Mouse (Mus musculus) neural tube, embryonic 11.5 days (tissue): ENCODE data around the gene Gldc. TPM values are rescaled to one million over a fixed set of nuclear protein-coding genes. Genes with fewer than 3 reads are reported as not detected.

Experiments
- ATAC-seq: fragments of 200-750 bp; cut with Nextera tagmentation; 2 replicates; pipeline ENCODE4 v1.8.0; 2017; ENCODE audit warnings: moderate number of reproducible peaks, mild to moderate bottlenecking, moderate TSS enrichment, moderate library complexity; ENCODE audit not compliant: insufficient read depth, low FRiP score, low TSS enrichment
- DNase-seq: peaks from one replicate; pipeline ENCODE4 v3.0.0-alpha.2; 2015; ENCODE audit warnings: low spot score
- H3K27ac ChIP-seq: fragments of 300-500 bp; sonication (generic); 2 replicates; pipeline ENCODE4 v1.5.1; 2014; ENCODE audit warnings: low read depth, mild to moderate bottlenecking, low read length
- H3K27me3 ChIP-seq: fragments of 300-500 bp; sonication (generic); 2 replicates; pipeline ENCODE4 v1.6.1; 2014; ENCODE audit warnings: mild to moderate bottlenecking, low read length, mixed read lengths; ENCODE audit not compliant: control insufficient read depth, insufficient read depth
- H3K36me3 ChIP-seq: fragments of 300-500 bp; sonication (generic); 2 replicates; pipeline ENCODE4 v1.6.1; 2014; ENCODE audit warnings: mild to moderate bottlenecking, low read length, moderate library complexity, mixed read lengths; ENCODE audit not compliant: control insufficient read depth, insufficient read depth
- H3K4me1 ChIP-seq: fragments of 300-500 bp; sonication (generic); 2 replicates; pipeline ENCODE4 v1.6.1; 2014; ENCODE audit warnings: low read length, mixed read lengths; ENCODE audit not compliant: control insufficient read depth, insufficient read depth
- H3K4me2 ChIP-seq: fragments of 300-500 bp; sonication (generic); 2 replicates; pipeline ENCODE4 v1.6.1; 2014; ENCODE audit warnings: low read depth, mild to moderate bottlenecking, moderate library complexity
- H3K4me3 ChIP-seq: fragments of 300-500 bp; sonication (generic); 2 replicates; pipeline ENCODE4 v1.5.1; 2014; ENCODE audit warnings: low read depth, low read length
- H3K9ac ChIP-seq: fragments of 300-500 bp; sonication (generic); 2 replicates; pipeline ENCODE4 v1.6.1; 2014; ENCODE audit warnings: mild to moderate bottlenecking, low read length
- H3K9me3 ChIP-seq: fragments of 300-500 bp; sonication (generic); 2 replicates; pipeline ENCODE4 v1.6.1; 2016; ENCODE audit warnings: low read length; ENCODE audit not compliant: control insufficient read depth
- WGBS: fragments of 180-500 bp; shearing (Covaris S2); extraction: QIAGEN DNeasy Blood & Tissue Kit; methylation state at CpG from one replicate; pipeline ENCODE4 v1.1.7; 2014; 5-methylcytosine and 5-hydroxymethylcytosine counted together
- polyA plus RNA-seq: library from polyadenylated mRNA; unstranded; fragments of >200 nt; fragmentation: Nextera tagmentation; extraction: Ambion mirVana; gene quantifications from 2 replicates; pipeline ENCODE4 v1.2.1, GENCODE M21; 2014

Gldc gene
- polyA plus RNA-seq, 1 experiment from 2014 or later, result 22.2 TPM

DNA sequence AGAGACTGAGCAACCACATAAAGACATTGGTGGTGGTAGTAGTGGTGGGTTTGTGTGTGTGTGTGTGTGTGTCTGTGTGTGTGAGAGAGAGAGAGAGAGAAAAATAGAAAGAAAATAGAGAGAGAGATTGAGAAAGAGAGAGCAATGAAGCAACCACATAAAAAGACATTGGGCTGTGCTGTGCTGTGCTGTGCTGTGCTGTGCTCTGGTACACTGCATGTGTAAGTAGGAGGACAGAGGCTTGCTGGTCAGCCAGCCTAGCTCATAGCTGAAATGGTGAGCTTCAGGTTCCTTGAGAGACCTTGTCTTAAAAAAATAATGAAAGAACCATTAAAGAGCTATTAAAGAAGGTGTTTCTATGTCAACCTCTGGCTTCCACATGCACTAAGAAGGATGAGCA, 66.6 kb downstream of the Gldc start:
- no peaks in the 10 kb centered on the region for H3K9me3 ChIP-seq
- DNase-seq (no peak), ATAC-seq (no peak)
- H3K27ac ChIP-seq, result no peak overlapping the region
- no peak overlapping the region for H3K4me3 ChIP-seq
- no peaks in the 10 kb centered on the region for H3K36me3 ChIP-seq
- H3K4me2 ChIP-seq, result no peak overlapping the region
- H3K4me1 ChIP-seq, result no peaks in the 10 kb centered on the region
- H3K9ac ChIP-seq, result no peak overlapping the region
- no peaks in the 10 kb centered on the region for H3K27me3 ChIP-seq

DNA sequence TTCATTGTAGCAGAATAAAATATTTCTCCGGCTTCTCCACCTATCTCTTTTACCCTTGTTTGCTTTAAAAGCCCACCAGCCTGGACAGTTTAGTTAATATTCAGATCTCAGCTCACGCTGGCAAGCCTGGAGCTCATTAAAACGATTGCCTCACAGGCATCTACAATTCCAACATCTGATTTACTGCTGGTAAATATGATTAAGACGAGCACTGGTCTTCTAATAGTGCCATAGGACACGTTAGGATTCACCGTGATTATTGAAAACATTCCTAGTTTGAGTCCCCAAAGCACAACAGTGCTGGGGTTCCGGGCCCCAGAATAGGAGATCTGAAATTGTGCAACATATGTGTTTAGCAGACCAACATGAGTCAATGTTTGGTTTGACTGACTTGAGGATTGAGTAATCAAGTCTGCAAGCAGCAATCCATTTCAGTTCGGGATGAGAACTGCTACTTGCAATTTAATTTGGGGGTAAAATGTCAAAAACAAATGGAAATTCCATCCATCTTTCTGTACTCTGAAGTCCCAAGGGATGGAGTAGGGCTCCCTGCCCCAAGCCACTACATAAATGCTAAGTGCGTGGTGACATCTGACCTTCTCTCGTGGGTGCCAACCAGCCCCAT, 67.9 kb downstream of the Gldc start:
- no peak overlapping the region for H3K27ac ChIP-seq
- no peak overlapping the region for H3K9ac ChIP-seq
- 73% methylated on average over 10 of the region's 10 CpGs for WGBS
- no peak overlapping the region for H3K4me3 ChIP-seq
- H3K36me3 ChIP-seq, result no peaks in the 10 kb centered on the region
- H3K4me1 ChIP-seq, result no peaks in the 10 kb centered on the region
- H3K4me2 ChIP-seq, result no peak overlapping the region
- no peaks in the 10 kb centered on the region for H3K9me3 ChIP-seq
- H3K27me3 ChIP-seq, result no peaks in the 10 kb centered on the region
- ATAC-seq, result no peak
- DNase-seq, result no peak

DNA sequence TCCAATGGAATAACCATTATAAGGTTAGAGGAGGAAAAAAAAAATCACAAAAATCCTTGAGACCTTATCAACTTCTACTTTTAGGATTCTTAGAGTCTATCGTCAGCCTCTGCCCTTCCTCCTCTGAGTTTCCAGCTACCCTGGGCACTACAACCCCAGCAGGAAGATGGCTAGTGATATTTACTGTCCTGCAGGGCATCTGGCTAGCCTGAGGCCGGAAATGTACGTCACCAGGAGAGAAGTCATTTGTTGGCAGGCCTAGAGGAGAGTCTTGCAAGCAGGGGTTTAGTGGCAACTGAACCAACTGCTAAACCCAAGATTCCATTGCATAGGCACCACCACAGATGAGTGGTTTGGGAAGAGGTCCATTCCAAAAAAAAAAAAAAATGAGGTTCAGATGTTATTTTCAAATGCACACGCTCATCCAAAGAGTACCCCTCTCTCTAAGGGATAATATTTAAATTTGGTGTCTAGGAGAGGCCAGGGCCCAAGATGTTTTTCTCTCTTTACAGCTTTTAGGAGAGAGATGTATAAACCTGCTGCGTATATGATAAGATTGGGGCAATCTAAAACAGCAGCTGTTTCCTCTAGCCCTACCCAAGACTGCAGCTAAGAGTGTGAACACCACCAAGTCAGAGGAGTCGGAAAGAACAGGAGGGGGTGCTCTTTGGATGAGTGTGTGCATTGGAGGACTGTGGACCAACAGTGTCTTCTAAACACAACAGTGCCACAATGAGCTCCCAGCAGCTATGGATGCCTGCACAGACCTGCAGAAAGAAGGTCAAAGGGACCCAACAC, 70.0 kb downstream of the Gldc start:
- no peaks in the 10 kb centered on the region for H3K9me3 ChIP-seq
- H3K4me3 ChIP-seq, result no peak overlapping the region
- no peaks in the 10 kb centered on the region for H3K4me1 ChIP-seq
- 90% methylated on average over 6 of the region's 6 CpGs for WGBS
- no peaks in the 10 kb centered on the region for H3K36me3 ChIP-seq
- no peak overlapping the region for H3K27ac ChIP-seq
- no peak overlapping the region for H3K9ac ChIP-seq
- ATAC-seq (no peak), DNase-seq (no peak)
- H3K27me3 ChIP-seq, result no peaks in the 10 kb centered on the region
- no peak overlapping the region for H3K4me2 ChIP-seq

GRCm38 (mm10) chr19:30102620-30103019, 72.6 kb downstream of the Gldc start:
- H3K27me3 ChIP-seq, result no peaks in the 10 kb centered on the region
- no peak for ATAC-seq
- peaks cover 4% of the 10 kb centered on the region for H3K36me3 ChIP-seq
- no peak overlapping the region for H3K27ac ChIP-seq
- H3K4me1 ChIP-seq, result no peaks in the 10 kb centered on the region
- H3K4me3 ChIP-seq, result no peak overlapping the region
- DNase-seq, result no peak
- H3K4me2 ChIP-seq, result no peak overlapping the region
- 88% methylated on average over 6 of the region's 6 CpGs for WGBS
- no peak overlapping the region for H3K9ac ChIP-seq
- no peaks in the 10 kb centered on the region for H3K9me3 ChIP-seq

- Histone ChIP-seq H3K4me3 (no peak overlapping the region), H3K9me3 (no peaks in the 10 kb centered on the region), H3K4me2 (no peak overlapping the region), H3K9ac (no peak overlapping the region), H3K36me3 (peaks cover 4% of the 10 kb centered on the region), H3K27me3 (no peaks in the 10 kb centered on the region), H3K4me1 (no peaks in the 10 kb centered on the region), H3K27ac (no peak overlapping the region)
- DNase-seq, result no peak
- WGBS, result 96% methylated on average over 12 of the region's 12 CpGs
- no peak for ATAC-seq
Observed at GRCm38 (mm10) chr19:30100571-30100970, 74.7 kb downstream of the Gldc start.

GRCm38 (mm10) chr19:30097039-30097438, 78.2 kb downstream of the Gldc start:
- H3K4me2 ChIP-seq, result no peak overlapping the region
- H3K27me3 ChIP-seq, result no peaks in the 10 kb centered on the region
- DNase-seq (no peak), ATAC-seq (no peak)
- no peak overlapping the region for H3K27ac ChIP-seq
- WGBS, result 86% methylated on average over 4 of the region's 4 CpGs
- H3K4me3 ChIP-seq, result no peak overlapping the region
- H3K9ac ChIP-seq, result no peak overlapping the region
- H3K9me3 ChIP-seq, result no peaks in the 10 kb centered on the region
- peaks cover 12% of the 10 kb centered on the region for H3K36me3 ChIP-seq
- H3K4me1 ChIP-seq, result no peaks in the 10 kb centered on the region

DNA sequence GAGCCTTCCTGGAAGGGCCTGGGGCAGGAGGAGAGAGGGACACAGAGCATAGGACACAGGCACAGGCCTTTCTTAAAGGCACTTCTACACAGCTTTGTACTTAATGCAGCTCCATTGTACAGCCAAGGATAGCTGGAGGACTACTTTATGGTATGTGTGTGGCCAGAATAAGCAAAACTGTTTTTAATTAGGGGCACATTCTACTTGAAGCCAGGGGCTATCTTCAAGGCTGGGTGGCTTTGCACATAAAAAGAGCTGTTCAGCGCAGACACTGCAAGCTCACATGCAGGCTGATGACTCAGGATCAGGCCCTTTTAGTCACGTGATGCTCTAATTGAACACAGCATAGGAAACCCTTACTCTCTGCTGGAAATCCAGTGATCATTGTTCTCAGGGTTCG, 79.0 kb downstream of the Gldc start:
- Histone ChIP-seq H3K27me3 (no peaks in the 10 kb centered on the region), H3K9ac (no peak overlapping the region), H3K27ac (no peak overlapping the region), H3K4me3 (no peak overlapping the region), H3K9me3 (no peaks in the 10 kb centered on the region), H3K4me1 (no peaks in the 10 kb centered on the region), H3K36me3 (peaks cover 12% of the 10 kb centered on the region), H3K4me2 (no peak overlapping the region)
- no peak for DNase-seq
- ATAC-seq, result peak; percentile 52
- 75% methylated on average over 3 of the region's 3 CpGs for WGBS

DNA sequence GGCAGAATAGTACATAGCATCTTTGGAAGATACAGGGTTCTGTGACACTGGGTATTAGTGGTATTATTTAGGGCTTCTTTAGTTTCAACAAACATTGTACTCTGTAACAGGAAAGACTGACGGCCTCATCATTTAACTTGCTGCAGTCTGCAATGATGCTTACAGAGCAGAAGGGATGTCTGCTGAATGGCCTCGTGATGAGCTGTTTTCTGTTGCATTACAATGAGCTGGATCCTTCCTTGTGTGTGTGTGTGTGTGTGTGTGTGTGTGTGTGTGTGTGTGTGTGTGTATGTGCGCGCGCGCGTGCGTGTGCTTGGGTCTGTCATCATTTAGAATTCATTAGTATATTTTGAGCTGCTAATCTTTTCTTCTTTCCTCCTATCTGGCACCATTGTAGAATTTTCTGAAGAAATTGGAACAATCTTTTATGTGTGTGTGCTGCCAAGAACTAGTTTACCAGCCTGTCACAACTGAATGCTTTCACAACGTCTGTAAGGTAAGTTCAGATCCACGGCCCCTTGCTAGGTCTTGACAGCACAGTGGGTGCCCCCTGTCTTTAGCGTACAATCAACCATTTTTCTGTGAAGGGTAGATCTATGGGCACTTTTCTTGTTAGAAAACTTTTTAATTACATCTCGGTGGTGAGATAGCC, 83.5 kb downstream of the Gldc start:
- Histone ChIP-seq H3K27ac (no peak overlapping the region), H3K4me1 (no peaks in the 10 kb centered on the region), H3K4me2 (no peak overlapping the region), H3K36me3 (peaks cover 15% of the 10 kb centered on the region), H3K27me3 (no peaks in the 10 kb centered on the region), H3K9ac (no peak overlapping the region), H3K4me3 (no peak overlapping the region), H3K9me3 (no peaks in the 10 kb centered on the region)
- ATAC-seq, result no peak
- 91% methylated on average over 12 of the region's 12 CpGs for WGBS
- no peak for DNase-seq

DNA sequence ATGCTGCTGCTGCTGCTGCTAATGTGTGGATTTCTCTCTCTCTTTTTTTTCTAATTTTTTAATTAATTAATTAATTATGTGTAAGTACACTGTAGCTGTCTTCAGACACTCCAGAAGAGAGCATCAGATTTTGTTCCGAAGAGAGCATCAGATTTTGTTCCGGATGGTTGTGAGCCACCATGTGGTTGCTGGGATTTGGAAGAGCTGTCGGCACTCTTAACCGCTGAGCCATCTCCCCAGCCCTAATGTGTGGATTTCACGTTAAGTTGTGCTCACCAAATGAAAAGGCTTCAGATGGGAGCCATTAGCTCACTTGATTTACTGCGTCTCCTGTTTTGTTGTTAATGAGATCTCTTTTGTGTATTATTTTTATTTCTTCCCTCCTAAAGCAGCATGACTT, 85.1 kb downstream of the Gldc start:
- Histone ChIP-seq H3K4me3 (no peak overlapping the region), H3K27me3 (no peaks in the 10 kb centered on the region), H3K9ac (no peak overlapping the region), H3K27ac (no peak overlapping the region), H3K4me2 (no peak overlapping the region), H3K9me3 (no peaks in the 10 kb centered on the region), H3K4me1 (no peaks in the 10 kb centered on the region), H3K36me3 (peaks cover 17% of the 10 kb centered on the region)
- WGBS, result 66% methylated on average over 6 of the region's 6 CpGs
- DNase-seq (no peak), ATAC-seq (no peak)
